Mouse (Mus musculus) forebrain, embryonic 11.5 days (tissue): ENCODE data around the gene Bcar1. TPM values are rescaled to one million over a fixed set of nuclear protein-coding genes. Genes with fewer than 3 reads are reported as not detected.

Source experiments
- ATAC-seq: fragments of 200-750 bp; cut with Nextera tagmentation; replicated peaks from 2 replicates; pipeline ENCODE4 v1.8.0; 2017; ENCODE audit warnings: moderate TSS enrichment; ENCODE audit not compliant: low FRiP score
- DNase-seq: peaks from one replicate; pipeline ENCODE4 v3.0.0-alpha.2; 2017; ENCODE audit warnings: low spot score
- H3K27ac ChIP-seq: fragments of 300-500 bp; sonication (generic); 2 replicates; pipeline ENCODE4 v1.5.1; 2014; ENCODE audit warnings: low read depth, low read length
- H3K27me3 ChIP-seq: fragments of 300-500 bp; sonication (generic); 2 replicates; pipeline ENCODE4 v1.6.1; 2014; ENCODE audit warnings: mild to moderate bottlenecking, low read length, mixed read lengths; ENCODE audit not compliant: control insufficient read depth, insufficient read depth
- H3K36me3 ChIP-seq: fragments of 300-500 bp; sonication (generic); 2 replicates; pipeline ENCODE4 v1.6.1; 2014; ENCODE audit warnings: mild to moderate bottlenecking, low read length, moderate library complexity, mixed read lengths; ENCODE audit not compliant: control insufficient read depth, insufficient read depth
- H3K4me1 ChIP-seq: fragments of 300-500 bp; sonication (generic); replicated peaks from 2 replicates; pipeline ENCODE4 v1.6.1; 2014; ENCODE audit warnings: low read length, mixed read lengths; ENCODE audit not compliant: control insufficient read depth, insufficient read depth
- H3K4me2 ChIP-seq: fragments of 300-500 bp; sonication (generic); 2 replicates; pipeline ENCODE4 v1.6.1; 2014; ENCODE audit warnings: low read depth, mild to moderate bottlenecking, low read length, moderate library complexity, mixed read lengths; ENCODE audit not compliant: severe bottlenecking
- H3K4me3 ChIP-seq: fragments of 300-500 bp; sonication (generic); 2 replicates; pipeline ENCODE4 v1.5.1; 2014; ENCODE audit warnings: low read depth, low read length
- H3K9ac ChIP-seq: fragments of 300-500 bp; sonication (generic); 2 replicates; pipeline ENCODE4 v1.6.1; 2014; ENCODE audit warnings: low read length
- H3K9me3 ChIP-seq: fragments of 300-500 bp; sonication (generic); 2 replicates; pipeline ENCODE4 v1.6.1; 2016; ENCODE audit warnings: low read length, mixed read lengths; ENCODE audit not compliant: control insufficient read depth
- WGBS: fragments of 180-500 bp; shearing (Covaris S2); extraction: QIAGEN DNeasy Blood & Tissue Kit; methylation state at CpG from one replicate; pipeline ENCODE4 v1.1.7; 2014; 5-methylcytosine and 5-hydroxymethylcytosine counted together
- polyA plus RNA-seq: library from polyadenylated mRNA; unstranded; fragments of >200 nt; fragmentation: Nextera tagmentation; extraction: Ambion mirVana; gene quantifications from 2 replicates; pipeline ENCODE4 v1.2.1, GENCODE M21; 2014

Gene Bcar1
- polyA plus RNA-seq, 1 experiment from 2014 or later, result 60.1 TPM

DNA sequence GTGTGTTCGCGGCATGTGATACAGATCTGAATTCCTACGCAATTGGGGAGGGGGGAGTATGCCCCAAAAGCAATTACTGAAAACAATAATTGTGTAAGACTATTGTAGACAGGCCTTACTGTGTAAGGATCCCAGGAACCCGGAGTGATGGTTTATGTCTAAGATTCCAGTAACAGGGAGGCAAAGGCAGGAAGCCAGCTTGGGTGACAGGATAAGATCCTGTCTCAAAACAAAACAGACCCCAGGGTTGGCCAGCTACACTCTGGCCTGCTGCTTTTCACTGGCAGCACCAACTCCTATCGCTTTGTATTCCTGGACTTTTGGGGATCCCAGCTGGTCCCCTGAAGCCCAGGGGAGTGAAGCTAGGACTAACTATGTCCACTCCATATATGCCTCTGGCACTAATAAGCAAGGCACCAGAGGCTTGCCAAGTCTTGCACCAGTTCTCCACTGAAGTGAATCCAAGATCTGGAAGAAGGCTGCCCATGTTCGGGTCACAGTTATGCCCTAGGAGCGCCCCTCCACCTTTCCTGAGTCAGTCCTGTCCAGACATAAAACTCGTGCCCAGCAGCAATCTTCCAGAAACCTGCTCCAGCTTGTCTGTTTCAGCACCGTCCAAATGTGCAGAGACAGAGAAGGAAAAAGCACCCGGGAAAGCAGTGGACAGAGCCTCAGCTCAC, 11.1 kb downstream of the Bcar1 start:
- Histone ChIP-seq H3K36me3 (no peaks in the 10 kb centered on the region), H3K9me3 (no peaks in the 10 kb centered on the region), H3K27ac (peak overlapping the region; percentile 37; the same call in 1 of the 2 replicates), H3K4me2 (peak overlapping the region; percentile 94), H3K4me3 (peak overlapping the region; percentile 74), H3K4me1 (peaks cover 48% of the 10 kb centered on the region), H3K9ac (no peak overlapping the region; the same call in 1 of the 2 replicates), H3K27me3 (no peaks in the 10 kb centered on the region)
- 33% methylated on average over 10 of the region's 10 CpGs for WGBS
- ATAC-seq, result no peak
- DNase-seq, result no peak

DNA sequence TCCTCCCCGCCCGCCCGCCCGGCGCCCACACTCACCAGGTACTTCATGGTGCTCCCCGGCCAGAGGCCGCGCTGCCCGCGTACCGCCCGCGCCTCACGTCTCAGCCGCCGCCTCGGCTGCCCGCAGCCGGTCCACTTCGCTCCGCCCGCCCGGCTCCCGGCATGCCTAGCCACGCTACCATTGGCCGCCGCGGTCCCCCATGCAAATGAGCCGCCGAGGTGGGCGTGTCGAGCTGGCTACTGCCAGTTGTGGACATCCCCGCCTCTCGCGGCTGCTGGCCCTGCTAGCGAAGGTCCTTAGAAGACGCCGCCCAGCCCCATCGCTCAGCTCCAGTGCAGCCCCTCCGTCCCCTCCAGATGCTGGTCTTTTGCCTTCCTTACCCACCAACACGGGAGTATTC, 11.6 kb downstream of the Bcar1 start:
- Histone ChIP-seq H3K4me1 (peaks cover 48% of the 10 kb centered on the region), H3K36me3 (no peaks in the 10 kb centered on the region), H3K27ac (peak overlapping the region; percentile 59), H3K27me3 (no peaks in the 10 kb centered on the region), H3K9me3 (no peaks in the 10 kb centered on the region), H3K4me2 (peak overlapping the region; percentile 94), H3K4me3 (peak overlapping the region; percentile 74), H3K9ac (peak overlapping the region; percentile 81)
- peak; percentile 98 for DNase-seq
- peak; percentile 95 for ATAC-seq
- WGBS, result under 1% methylated on average over 16 of the region's 41 CpGs

DNA sequence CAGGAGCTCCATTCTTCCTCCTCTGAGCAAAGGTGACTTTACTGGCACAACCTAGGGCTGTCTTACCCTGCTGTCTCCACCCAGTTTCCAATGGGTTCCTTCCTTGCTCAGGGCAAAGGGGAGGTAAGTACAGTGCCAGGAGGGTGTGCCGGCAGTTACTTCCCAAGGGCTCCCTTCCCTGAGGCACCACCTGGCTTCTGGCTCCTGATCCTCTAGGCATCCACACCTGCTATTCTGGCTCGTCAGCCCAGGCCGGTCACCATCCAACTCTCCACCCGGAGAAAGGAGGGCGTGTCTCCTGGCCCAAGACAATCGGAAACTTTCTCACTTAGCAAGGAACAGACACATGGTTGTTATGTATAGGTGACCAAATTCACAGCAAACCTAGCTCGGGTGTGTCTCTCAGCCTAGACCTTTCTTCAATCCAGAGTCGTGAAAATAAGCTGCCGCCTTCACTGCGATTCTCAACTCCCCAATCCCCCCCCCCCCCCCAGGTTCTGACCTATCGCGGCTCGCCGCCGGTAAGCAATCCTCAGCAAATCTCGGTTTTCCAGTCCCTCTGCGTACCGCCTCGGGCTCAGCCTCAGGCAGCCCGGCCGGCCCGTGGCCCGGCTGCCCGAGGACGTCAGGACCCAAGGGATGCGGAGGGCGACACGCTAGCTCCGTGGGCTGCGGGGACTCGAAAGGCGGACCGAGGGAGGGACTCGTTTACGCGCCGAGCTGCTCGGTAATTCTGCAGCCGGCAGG, 12.2 kb downstream of the Bcar1 start:
- Histone ChIP-seq H3K9me3 (no peaks in the 10 kb centered on the region), H3K4me2 (peak overlapping the region; percentile 94), H3K36me3 (no peaks in the 10 kb centered on the region), H3K4me1 (peaks cover 45% of the 10 kb centered on the region), H3K4me3 (peak overlapping the region; percentile 74), H3K27ac (peak overlapping the region; percentile 59; the same call in 1 of the 2 replicates), H3K9ac (peak overlapping the region; percentile 81), H3K27me3 (no peaks in the 10 kb centered on the region)
- WGBS, result 2% methylated on average over 39 of the region's 39 CpGs
- ATAC-seq (peak; percentile 53), DNase-seq (no peak)

DNA sequence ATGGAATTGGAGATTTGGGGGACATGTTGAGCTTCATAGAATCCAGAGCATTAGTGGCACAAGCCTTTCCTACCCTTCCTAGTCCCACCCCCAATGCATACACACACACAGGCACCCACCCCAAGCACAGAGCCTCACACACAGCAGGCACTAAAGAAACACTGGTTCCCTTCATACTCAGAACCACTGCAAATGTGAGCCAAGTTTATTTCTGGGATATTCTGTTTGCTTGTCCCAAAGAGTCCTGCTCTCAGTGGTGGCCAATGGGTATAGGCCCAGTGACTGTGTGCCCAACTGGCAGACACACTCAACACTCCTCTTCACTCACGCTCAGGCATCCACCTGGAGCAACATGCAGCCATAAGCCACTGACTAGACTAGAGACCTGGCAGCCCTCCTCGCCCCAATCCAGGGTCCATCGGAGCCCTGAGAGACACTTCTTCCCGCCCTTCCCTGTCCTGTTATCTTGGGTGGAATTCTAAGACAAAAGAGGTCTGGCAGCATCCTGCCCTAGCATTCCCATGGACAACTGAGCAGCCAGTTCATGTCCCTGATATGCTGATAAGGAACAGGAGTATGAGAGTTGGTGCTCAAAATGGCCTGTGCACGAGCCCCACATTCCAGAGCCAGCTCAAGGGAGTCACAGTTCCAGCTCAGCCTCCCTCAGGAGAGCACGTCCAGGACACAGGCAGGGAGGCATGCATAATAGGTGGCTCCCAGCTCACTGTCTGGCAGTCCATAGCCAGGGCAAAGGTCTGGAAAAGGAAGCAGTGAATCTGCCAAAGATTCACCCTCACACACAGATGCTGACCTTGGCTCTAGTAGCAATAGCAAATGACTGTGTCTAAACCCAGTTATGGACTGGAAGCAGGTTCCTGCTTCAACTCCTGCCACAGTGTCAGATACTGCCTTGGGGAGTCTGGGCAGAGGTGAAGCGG, 14.1 kb downstream of the Bcar1 start:
- ATAC-seq, result no peak
- H3K4me1 ChIP-seq, result peaks cover 32% of the 10 kb centered on the region
- H3K9ac ChIP-seq, result no peak overlapping the region
- no peaks in the 10 kb centered on the region for H3K27me3 ChIP-seq
- 68% methylated on average over 7 of the region's 7 CpGs for WGBS
- H3K9me3 ChIP-seq, result no peaks in the 10 kb centered on the region
- H3K4me3 ChIP-seq, result no peak overlapping the region
- H3K4me2 ChIP-seq, result no peak overlapping the region
- H3K36me3 ChIP-seq, result no peaks in the 10 kb centered on the region
- DNase-seq, result no peak
- H3K27ac ChIP-seq, result no peak overlapping the region

DNA sequence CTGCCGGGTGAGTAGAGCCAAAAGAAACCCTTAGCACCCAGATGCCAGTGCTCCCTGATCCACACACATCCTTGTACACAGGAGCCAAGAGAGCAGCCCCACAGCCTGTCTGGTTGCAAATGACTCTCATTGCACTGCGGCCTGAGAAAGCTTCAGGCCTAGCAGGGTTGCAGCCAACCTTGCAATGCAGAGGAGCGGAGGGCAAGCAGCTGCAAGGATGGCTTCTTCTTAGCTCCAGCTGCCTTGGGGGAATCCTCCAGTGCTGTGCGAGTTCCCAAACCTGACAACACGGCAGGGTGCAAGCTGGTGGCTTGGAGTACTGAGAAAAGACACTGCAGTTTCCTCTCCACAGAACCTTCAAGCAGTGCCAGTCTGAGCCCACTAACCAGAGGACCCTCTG, 15.1 kb downstream of the Bcar1 start:
- Histone ChIP-seq H3K9ac (no peak overlapping the region), H3K4me2 (no peak overlapping the region), H3K9me3 (no peaks in the 10 kb centered on the region), H3K4me3 (no peak overlapping the region), H3K36me3 (no peaks in the 10 kb centered on the region), H3K27me3 (no peaks in the 10 kb centered on the region), H3K4me1 (peaks cover 22% of the 10 kb centered on the region; the same call in 1 of the 2 replicates), H3K27ac (no peak overlapping the region)
- DNase-seq, result no peak
- no peak for ATAC-seq
- WGBS, result 80% methylated on average over 5 of the region's 5 CpGs

DNA sequence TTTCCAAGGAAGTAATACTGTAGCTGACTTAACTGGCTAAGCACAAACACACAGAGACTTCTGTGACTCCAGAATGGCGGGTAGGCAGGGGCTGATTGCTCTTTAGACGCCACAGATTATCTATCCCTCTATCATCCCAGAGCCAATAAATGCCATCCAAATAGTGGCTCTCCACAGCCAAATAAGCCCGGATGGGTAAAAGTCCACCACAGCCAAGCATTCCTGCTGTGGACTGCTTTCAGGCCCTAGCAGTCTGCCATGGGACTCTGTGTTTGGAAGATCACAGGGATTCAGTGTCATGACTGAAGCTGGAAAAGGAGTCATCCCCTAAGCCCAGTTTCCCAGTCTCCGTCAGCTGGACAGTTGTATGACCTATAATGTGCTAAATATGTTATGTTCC, 16.1 kb downstream of the Bcar1 start:
- H3K36me3 ChIP-seq, result no peaks in the 10 kb centered on the region
- no peaks in the 10 kb centered on the region for H3K27me3 ChIP-seq
- no peak for DNase-seq
- H3K4me1 ChIP-seq, result peaks cover 16% of the 10 kb centered on the region; the same call in 1 of the 2 replicates
- no peak overlapping the region for H3K27ac ChIP-seq
- H3K4me2 ChIP-seq, result no peak overlapping the region
- H3K9me3 ChIP-seq, result no peaks in the 10 kb centered on the region
- no peak overlapping the region for H3K4me3 ChIP-seq
- ATAC-seq, result no peak
- 87% methylated on average over 4 of the region's 4 CpGs for WGBS
- no peak overlapping the region for H3K9ac ChIP-seq

DNA sequence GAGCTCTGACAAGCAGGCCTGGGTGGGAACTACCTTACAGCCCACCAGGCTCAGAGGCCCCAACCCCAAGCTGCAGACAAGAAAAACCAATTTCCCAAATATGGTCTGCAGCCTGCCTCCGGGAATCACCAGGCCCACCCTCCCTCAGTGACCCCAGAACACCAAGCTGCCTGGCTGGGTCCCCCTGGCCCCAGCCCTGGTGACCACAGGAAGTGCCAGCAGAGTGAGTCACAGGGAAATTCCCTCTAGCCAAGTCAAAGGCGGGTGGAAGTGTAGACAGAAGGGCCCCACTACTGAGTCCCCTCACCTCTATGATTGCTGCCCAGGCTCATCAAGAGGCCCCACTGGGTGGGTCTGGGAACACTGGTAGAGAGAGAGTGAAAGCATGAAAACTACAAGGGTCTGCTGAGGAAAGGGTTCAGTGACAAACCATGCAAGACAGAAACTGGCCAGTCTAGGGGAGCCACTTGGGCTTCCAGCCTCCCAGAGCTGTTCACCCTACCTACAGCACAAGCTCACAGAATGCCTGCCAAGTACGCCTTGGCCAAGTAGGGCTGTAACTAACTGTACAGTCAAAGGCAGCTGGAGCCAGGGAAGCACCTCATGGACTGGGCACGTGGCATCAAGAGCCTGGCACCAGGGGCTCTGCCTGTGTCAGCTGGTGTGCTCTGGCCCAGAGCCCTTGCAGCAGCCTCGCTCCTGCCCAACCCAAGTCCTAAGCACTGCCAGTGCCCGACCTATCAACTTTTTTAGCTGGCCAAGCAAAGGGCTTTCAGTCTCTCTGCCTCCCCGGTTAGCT, 17.3 kb downstream of the Bcar1 start:
- Histone ChIP-seq H3K9ac (no peak overlapping the region), H3K4me3 (no peak overlapping the region), H3K27me3 (no peaks in the 10 kb centered on the region), H3K4me2 (no peak overlapping the region), H3K4me1 (peaks cover 12% of the 10 kb centered on the region; the same call in 1 of the 2 replicates), H3K9me3 (no peaks in the 10 kb centered on the region), H3K36me3 (no peaks in the 10 kb centered on the region), H3K27ac (no peak overlapping the region)
- 78% methylated on average over 7 of the region's 7 CpGs for WGBS
- ATAC-seq (no peak), DNase-seq (no peak)
